Mouse (Mus musculus) adrenal gland, postnatal 25 days (tissue): ENCODE measurements around the gene 1700019D03Rik. TPM values are rescaled to one million over a fixed set of nuclear protein-coding genes. Genes with fewer than 3 reads are reported as not detected.

Experiments
- DNase-seq: peaks from one replicate; pipeline ENCODE4 v3.0.0; 2021; ENCODE audit warnings: mixed read lengths
- long read RNA-seq: library from polyadenylated mRNA; stranded (forward); transcript quantifications from one replicate; pipeline ENCODE4 v2.0.0, GENCODE M21; 2021
- total RNA-seq: library from RNA; stranded (reverse); gene quantifications from 2 replicates; pipeline ENCODE4 v1.2.3, GENCODE M21; 2021

Gene 1700019D03Rik
- 0.24 TPM in 1 of 2 replicates, not detected in the other for total RNA-seq
- long read RNA-seq = 0 reads

DNA sequence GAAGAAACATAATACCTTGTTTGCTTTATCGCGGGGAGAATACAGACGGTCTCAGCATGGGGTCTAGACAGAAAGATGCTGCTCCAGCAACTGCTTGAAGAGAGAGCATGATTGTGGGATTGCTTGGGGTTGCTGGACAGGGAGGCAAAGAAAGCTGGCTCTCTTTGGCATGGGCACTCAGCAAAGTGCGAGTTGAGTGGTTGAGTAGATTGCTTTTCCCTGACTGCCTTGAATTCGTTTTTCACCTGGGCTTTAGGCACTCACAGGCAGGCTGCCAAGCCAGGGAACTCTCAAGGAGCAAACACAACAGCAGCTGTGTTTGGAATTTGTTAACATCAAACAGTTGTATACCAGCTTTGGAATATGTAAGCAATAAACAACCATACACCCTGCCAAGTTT is at the start of gene 1700019D03Rik:
Gene 1700019D03Rik (minus strand): TSS at position 101 of the 400 bp plus-strand sequence.
- no peak for DNase-seq

DNA sequence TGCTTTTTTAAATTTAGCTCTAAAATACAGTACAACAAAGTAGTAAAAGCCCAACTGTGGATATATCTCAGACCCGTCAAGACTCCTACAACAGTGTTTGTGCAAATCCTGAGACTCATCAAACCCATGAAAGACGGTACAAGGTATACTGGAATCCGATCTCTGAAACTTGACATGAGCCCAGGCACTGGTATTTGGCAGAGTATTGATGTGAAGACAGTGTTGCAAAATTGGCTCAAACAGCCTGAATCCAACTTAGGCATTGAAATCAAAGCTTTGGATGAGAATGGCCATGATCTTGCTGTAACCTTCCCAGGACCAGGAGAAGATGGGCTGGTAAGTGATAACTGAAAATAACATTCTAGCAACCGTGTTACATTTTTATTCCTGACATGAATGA is 43.9 kb upstream of the 1700019D03Rik start:
- DNase-seq = no peak

DNA sequence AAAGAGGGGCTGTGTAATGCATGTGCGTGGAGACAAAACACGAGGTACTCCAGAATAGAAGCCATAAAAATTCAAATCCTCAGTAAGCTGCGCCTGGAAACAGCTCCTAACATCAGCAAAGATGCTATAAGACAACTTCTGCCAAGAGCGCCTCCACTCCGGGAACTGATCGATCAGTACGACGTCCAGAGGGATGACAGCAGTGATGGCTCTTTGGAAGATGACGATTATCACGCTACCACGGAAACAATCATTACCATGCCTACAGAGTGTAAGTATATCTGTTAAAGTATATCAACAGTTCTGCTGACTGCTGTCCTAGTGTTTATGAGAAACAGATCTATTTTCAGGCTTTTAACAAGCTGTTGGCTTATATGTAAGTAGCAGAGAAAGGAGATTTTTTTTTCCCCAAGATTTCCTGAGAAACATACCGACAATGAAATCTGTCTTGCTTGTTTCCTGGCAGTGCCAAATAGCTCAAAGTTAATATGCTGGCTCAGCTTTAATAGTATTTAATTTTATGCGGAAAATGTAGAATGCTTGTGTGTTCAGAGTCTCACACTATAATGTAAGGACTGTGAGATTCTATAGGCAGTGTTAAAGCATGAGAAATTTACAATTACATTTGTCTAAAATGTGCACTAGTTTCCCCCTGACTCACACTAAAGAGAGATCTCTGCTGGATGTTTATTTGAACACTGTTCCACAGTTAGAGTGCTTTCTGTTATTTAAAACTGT is 42.1 kb upstream of the 1700019D03Rik start:
- no peak for DNase-seq

DNA sequence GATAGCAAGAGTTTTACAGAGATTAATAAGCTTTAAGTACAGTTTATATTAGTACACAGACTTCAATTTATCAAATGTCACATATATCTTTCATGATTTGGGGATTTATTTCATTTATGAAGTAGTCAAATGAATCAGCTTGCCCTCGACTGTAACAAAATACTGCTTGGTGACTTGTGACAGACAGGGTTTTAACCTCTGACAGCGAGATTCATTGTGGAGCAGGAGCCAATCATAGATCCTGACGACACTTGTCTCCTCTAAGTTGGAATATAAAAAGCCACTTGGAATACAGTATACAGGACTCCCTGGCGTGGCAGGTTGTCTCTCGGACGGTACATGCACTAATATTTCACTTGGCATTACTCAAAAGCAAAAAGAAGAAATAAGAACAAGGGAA is 41.4 kb upstream of the 1700019D03Rik start, which contains the start of gene Mstn:
Gene Mstn (plus strand): TSS at position 301 of the 400 bp plus-strand sequence.
- DNase-seq = no peak

DNA sequence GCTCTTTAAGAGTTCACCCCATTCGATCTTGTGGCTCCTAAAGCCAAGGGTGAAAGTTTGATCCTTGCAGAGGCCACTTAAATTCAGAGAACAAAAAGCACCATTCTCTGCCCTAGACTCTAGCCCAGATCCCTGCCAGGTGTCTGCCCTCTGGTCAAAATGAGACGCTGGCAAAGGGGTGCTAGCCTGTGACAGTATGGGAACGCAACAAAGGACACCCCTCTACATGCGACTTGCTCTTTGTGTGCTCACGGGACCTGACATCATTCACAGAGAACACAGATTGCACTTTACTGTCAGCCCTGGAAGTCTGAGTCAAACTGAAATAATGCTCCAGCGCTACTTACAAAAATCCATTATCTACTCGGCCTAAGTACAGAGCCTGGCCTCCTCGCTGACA is 40.5 kb upstream of the 1700019D03Rik start:
- no peak for DNase-seq

DNA sequence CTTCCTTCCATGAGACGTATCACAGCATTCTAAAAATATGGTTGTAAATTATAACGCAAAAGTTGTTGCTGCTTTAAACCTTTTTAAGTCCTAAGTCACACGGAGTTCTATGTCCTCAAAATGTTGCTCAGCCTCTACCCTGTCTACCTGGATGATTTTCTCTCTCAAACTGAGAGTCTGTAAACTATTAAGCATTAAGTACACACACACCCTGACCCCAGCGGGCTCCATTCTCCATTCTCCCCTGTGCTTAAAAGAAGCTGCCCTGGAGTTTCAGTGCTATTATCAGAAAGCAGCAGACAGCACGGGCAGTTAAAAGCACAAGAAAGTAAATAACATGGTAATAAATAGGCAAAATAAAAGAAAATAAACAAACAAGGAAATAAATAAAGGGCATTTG is 39.1 kb upstream of the 1700019D03Rik start:
- no peak for DNase-seq

DNA sequence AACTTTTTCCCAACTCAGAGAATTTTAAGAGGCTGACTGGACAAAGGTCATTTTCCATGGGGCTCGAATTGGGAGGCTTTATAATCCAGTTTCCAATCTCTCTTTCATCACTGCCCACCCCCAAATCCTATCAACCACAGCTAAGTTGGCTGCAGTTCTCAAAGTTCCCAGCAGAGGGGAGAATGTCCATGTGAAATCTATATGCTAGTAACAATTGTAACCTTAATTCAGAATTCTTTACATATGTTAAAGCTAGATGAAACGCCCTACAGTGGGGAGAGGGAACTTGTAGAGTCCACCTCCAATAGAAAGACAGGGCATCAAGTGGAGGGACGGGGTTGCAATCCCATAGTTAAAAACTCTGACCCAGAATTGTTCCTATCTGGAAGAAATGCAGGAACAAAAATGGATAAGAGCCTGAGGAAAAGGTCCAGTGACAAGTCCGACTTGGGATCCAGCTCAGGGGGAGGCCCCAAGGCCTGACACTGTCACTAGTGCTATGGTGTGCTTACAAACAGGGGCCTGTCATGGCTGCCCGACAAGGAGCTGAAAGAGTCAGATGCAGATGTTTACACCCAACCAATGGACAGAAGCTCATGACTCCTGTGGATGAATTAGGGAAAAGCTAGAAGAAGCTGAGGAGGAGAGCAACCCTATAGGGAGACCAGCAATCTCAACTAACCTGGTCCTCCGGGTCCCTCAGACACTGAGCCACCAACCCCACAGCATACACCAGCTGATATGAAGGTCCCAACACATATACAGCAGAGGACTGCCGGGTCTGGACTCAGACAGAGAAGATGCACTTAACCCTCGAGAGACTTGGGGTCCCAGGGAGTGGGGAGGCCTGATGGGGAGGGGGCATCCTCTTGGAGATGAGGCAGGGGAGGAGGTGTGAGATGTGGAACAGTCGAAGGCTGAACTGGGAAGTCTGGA is 33.4 kb upstream of the 1700019D03Rik start:
- peak; percentile 52 for DNase-seq

DNA sequence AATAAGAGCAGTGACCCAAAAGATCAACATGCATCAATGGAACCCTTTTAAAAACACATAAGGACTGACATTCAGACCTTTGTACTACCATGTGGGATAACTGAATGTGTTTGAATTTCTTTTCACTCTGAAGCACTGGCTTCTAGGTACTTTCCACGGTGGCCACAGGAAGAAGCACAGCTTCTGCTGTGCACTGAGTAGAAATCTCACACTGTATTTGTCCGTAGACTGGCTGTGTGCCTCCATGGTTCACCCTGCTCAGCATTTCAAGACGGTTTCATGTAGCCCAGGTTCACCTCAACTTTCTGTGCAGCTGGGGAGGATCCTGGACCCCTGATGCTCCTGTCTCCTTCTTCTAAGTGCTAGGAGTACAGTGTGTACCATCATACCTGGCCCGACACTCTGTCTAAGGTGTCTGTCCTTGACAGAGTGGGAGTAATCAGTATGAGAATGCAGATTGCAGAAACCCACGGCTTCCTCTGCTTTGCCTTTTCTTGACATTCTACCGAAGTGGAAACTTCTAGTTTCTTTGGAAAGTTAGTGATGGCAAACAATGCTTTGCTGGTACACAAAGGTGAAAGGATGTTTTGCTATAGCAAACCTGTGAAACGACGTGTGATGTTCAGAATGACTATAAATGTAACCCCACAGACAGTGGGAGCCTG is 29.9 kb upstream of the 1700019D03Rik start:
- DNase-seq = no peak

DNA sequence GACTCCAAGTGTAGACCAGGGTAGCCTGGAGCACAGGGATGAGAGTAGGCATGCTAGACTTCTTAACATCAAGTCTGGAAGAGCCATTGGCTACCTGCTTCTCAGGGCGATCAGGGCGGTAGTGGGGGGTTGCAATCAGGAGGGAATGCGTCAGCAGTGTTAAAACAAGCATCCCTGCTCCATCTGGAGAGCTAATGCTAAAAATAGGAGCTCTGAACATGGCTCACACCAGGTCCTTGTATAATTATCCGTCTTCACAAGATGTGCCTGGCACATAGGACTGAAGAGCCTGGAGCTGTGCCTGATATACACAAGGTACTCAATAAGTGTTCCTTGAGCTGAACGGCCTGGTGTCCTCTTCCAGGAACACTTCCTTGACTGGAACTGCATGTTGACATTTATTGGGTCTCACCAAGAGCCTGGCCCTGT is 17.5 kb upstream of the 1700019D03Rik start:
- no peak for DNase-seq

DNA sequence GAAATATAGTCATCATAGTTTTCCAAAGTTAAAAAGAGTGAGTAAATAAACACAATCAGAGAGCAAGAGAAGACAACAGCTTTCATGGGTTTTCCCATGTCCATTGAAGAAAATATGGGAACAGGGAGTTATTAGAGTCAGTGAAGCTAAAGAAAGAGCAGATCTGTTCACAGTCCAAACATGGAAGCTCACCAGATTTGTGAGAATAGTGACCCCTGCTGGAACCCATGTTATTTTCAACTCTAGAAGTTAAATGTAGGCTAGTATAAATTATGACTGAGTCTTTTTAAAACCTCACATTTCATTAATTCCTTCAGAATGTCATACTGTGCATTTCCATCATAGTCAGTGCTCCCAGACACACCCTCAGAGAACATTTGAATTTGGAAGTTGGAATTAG is 12.6 kb upstream of the 1700019D03Rik start:
- DNase-seq = no peak

DNA sequence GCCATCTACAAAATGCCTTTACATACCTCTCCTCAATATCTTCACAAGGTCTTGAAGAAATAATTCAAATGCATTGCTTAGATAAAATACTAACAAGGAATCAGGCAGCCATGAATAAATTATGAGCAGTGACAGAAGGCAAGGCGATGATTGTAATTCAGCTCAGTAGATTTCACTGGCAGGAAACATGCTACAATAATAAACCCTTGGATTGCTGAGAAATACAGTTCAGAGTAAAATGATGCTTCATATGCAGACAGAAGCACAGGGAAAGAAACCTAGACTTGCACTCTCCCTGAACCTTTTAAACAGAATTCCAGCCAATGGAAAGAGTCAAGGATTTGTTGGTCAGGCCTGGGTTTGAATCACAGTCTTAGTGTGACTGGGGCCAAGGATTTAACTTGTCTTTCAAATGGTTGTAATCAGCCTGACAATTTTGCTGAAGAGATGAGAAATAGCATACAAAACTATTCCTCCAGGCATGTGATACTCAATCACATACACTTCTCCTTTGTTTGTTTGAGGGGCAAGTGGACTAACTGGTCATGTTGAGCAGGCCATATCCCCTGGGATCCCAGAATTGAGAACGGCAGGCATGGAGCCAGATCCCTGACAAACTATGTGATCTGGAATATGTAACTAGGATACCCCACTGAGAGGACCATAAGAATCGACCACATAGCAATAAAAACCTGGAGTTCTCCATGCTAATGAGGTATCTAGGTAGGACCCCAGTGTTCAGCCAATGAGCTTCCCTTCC is 1.1 kb downstream of the 1700019D03Rik start:
- no peak for DNase-seq

DNA sequence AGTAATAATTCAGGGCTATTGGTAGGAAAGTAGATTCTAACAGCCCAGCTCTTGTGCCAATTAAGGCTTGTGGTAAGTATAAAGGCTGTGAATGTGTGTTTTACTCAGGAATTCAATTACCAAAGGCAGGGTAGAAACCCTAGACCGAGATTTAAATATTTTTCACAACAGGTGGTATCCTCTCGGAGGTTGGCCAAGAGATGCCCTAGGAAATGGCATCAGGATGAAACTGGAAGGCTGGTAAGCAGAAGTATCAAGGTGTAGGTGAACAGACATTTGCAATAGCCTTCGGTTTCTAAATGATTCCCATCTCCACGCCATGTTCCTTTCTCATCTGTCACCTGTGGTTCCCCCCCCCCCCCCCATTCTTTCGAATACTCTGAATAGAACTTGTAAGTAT is 4.4 kb downstream of the 1700019D03Rik start:
- DNase-seq = no peak

DNA sequence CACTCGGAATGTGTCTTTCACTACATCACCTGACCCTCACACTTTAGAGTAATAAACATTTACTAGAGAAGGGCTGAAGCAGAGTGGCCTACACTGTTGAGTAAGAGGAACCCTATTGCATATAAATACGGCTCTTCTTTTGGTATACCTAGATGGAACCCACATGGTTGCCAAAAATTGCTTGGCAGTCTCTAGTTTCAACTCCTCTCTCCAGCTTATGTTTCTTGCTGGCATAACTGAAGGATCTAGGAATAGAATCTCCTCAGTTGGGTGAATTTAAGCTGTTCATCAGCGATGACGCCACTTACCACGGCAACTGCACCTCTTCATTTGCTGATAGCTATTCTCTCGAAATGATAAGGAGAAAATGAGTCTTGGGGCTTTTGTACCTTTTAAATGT is 5.3 kb downstream of the 1700019D03Rik start:
- no peak for DNase-seq

DNA sequence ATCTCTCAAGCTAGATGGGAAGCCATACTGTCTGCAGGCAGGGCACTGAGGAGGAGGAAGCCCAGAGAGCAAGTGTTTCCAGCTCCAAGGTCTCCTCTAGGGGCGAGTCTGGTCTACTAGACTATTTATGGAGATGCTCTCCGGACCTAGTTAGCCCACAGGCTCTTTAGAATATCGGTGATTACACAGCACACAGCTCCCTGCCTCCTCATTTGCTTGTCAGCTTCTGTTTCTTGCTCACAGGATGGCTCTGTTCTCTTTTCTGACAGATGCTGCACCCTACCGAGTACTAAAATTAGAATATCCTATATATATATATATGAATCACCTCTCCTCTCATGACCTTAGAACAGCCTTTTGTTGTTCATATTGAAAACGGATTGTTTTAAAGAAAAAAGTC is 33.3 kb downstream of the 1700019D03Rik start:
- no peak for DNase-seq

DNA sequence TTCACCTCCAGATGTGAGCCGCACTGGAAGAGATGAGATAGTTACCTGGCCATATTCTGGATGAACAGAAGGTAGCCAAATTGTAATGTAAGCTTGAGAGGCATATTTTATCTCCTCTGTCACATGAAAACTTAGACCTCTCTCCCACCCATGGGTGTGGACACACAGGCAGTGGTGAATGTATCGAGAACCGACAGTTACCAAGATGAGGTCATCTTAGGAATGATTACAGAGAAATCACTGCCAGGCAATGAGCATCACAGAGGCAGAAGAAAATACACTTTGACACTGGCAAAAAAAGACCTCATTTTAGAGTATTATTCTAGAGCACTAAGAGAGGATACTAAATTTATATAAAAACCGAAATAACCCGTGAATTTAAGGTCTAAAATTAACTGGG is 46.8 kb downstream of the 1700019D03Rik start:
- DNase-seq = no peak

DNA sequence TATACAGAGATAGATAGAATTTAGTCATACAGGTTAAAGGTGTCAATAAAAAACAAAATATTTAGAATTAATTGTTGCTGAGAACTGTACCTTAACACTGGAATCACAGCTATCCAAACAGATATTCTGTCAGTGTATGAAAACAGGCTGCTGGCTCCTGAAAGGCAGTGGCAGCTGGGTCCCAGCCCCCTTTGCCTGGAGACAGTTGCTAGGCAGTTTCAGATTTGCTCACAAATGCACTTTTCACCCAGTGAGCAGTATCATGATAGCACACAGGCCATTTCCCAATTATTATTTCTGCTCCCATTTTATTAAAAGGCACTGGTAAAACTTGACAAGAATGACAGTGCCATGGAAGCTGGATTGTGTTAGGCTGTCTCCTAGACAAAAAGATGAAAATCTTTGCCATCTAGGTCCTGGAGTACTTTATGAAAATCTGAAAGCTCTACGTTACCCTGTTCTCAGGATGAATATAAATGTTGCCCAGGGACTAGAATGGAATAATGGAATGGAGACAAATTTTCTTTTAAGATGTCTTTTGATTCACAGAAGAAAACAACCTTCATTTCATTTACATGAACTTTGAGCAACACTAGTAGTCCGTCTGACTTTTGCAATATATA is 48.0 kb downstream of the 1700019D03Rik start:
- no peak for DNase-seq

DNA sequence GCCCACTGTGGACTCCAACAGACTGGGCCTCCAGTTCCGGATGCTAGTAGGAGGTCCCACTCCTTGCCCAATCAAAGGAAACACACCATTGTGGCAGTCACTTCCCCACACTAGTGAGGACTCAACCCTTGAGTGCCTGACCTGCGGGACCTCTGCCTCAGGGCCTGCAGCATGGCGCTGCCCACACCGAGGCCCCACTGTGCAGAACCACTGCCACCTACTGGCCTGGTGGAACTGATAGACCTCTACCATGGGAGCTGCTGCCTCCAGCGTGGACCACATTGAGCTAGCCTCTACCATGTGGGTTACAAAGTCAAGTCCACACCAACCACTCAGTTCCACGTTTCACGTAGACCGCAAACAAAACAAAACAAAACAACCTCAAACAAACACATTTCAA is 55.4 kb downstream of the 1700019D03Rik start:
- no peak for DNase-seq

DNA sequence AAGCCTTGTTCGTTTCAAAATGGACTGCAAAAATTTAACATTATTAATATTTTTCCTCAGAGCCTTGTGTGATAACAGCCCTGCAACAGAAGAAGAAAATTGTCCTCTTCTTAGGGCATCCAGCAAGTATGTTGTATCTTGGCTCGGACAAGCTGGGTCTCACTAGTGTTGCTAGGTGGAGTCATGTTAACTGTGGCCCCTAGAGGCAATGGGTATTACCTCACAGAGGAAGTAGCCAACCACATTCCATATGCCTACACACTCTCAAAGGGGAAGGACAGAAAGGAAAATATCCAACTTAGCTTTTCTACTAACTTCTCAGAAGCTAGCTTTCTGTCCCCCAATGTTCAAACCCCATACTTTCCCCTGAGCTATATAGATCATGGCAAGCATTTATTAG is 56.9 kb downstream of the 1700019D03Rik start:
- DNase-seq = no peak

DNA sequence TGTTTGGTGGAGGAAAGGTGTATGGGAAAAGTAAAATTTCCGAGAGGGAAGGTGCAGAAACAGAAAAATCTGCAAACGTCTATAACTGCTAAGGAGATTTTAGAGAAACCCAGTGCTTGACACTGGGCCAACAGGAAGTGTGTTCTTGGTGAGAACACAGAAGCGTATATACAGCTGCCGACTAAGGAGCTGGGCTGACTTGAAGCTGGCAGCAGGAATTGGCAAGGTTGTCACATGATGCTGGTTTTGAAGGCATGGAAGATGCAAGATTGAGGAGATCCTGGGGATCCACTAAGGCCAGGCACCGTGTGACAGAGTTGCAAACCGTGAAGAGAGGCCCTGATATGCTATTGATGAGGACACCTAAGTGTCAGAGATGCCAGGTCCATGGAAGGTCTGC is 59.8 kb downstream of the 1700019D03Rik start:
- no peak for DNase-seq

DNA sequence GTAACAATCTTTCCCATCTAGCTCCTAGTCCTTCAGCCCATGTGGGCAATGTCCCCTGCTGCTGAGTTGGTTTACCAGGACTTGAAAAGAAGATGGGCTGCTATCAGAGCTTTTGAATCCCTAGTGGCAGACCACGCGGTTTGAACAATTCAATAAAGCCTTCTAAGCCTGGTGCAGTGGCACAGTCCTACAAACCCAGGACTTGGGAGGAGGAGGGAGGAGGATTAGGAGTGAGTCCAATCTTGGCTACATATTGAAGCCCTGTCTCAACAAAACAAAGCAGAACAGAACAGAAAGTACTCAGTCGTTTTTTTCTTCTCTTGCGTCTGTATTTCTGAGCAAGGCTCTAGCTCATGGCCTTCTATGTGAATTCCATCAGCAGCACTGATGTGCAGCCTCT is 63.2 kb downstream of the 1700019D03Rik start:
- DNase-seq = no peak

DNA sequence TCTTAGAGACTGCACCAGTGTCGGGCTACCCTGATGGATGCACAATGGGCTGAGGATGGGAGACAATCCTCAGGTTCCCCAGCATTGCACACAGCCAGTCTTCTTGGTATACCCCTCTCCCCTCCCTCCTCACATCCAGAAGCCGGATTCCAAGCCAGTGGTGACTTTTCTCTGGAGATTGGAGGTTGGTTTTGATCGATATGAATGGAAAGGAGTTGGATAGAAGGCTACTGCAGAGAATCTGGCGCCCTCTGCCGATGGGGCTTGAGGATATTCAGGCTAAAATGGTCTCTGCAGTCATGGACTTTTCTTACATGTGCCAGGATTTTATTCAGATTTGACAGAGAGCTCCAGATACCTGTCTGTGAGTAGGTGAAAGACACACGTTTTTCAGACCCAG is 64.9 kb downstream of the 1700019D03Rik start:
- peak; percentile 67 for DNase-seq
